Mouse (Mus musculus) cerebellum, postnatal 4 days (tissue): ENCODE results near the gene Ptpn13.

Experiments used
- DNase-seq, 2 experiments: peaks; one replicate each; pipeline ENCODE4 v3.0.0; 2022; ENCODE audit warnings: low spot score in 2 of 2, mixed read lengths in 1 of 2

Gene Ptpn13

GRCm38 (mm10) chr5:103422609-103423008 is 2.4 kb upstream of the Ptpn13 start:
- no peak for DNase-seq

DNA sequence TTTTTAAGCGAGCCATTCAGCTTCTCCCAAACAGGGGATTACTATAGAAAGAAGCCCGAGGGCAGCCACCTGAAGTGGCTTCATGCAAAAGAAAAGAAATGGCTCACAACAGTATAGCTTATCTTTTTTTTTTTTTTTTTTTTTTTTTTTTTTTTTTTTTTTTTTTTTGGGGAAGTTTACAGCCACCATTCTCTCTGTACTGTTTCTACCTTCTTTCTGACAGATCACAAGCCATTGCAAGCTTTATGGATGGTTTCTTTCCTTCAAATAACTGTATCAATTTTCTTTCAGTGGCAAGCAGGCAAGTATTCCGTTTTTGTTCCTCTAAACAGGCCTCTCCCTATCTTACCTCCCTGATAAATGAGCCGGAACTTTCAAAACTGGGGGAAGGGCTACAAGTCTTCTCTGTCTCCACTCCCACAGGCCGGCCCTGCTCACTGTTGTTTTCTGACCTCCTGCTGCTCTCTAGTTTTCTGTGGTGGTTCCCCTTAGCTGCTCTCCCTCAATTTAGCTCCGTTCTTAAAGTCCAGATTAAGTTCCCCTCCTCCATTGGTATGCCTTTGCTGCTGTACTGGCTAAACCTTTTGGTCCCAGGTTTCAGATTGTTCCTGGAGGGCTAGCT is 1.6 kb upstream of the Ptpn13 start:
- DNase-seq, result no peak

DNA sequence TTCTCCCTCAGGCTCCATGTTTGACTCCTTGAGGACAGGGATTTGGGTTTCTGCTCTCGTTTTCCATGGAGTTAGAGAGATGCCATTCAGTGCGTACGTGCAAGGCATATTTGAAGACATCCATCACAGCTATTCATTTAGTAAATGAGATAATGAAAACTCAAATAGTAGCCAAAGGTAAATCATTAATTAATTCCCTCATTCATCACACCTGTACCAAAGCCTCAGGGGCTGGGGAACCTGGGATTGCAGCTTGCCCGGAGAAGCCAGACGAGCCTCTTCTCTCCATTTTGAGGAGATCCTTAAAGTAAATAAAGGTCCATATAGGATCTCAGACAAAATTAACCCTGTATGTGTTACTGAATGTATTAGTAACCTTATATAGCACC is 1.1 kb upstream of the Ptpn13 start:
- no peak for DNase-seq

DNA sequence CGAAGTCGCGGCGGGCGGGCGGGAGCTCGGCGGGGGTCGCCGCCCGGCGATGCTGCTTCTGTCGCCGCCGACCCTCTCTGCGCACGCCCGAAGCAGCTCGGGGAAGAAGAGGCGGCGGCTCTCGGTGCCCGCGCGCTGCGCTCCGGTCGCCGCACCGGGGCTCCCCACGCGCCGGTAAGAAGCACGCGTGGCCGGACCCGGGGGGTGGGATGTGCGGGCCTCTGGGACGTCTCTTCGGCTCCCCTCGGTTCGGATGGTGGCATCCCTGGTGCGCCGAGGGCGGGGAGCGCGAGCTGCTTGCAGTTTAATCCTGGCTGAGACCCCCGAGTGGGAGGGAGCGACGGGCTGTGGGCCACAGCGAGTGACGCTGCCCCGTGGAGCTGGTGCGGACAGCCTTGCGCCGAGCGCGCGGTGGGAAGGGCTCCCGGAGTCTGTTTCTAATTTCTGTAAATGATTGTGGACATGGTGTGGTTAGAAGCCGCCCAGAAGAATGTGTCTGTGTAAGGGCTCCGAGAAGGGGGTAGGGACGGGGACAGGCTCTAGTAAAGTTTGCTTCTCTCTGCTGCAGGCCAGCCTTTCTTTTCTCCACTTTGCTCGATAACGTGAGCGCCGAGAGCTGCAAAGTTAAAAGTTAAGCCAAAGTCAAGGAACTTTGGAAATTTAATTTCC is 505 bp downstream of the Ptpn13 start:
- peak in 1 of 2 experiments; percentile 34 for DNase-seq

DNA sequence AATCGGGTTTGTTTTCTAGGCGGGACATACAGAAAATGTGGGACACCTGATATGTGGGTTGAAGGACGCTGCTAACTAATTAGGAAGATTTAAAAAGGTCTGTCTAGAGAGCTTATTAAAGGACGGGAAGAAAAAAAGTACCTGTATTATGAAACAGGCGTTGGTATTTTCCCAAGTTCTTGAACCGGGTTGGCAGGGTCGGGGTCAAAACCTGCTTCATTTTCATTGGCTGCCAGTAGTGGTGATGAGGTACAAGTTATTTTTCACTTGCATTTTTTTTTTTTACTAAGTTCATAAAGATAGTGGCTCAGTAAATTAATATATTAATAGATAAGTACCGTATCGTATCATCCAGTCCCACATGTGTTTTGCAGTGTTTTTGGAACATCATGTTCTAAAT is 1.3 kb downstream of the Ptpn13 start:
- no peak for DNase-seq

DNA sequence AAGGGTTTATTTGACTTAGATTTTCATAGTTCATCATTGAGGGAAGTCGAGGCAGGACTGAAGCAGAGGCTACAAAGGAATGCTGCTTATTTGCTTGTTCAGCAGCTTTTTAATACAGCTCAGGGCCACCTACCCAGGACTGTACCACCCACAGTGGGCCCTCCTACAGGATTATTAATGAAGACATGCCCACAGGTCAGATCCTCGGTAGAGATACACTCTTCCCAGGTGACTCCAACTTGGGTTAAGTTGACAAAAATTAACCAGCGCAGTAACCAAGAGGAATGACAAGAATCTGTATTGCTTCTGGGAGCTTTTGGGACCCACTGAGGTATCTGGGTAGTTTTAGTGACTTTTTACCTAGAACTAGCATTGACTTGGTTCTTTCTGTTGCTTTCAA is 6.0 kb downstream of the Ptpn13 start:
- no peak for DNase-seq

DNA sequence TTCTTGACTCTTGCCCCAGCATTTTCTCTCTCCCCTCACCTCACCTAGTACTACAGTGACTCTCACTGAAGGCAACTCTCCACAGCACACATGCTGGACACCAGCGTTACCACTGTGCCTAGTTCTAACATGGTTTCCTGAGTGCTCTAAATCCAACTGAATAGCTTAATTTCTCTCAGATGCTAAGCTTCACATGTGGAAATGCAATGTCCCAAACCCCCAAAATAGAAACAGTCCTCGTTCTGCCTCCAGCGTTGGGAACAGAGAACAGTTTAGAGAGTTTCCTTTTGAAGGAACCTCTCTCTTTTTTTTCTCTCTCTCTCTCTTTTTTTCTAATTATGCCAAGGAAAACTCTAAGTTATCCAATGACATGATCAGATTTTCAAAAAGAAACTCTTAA is 6.5 kb downstream of the Ptpn13 start:
- no peak for DNase-seq

GRCm38 (mm10) chr5:103436039-103436944 is 11.3 kb downstream of the Ptpn13 start:
- DNase-seq, result no peak

DNA sequence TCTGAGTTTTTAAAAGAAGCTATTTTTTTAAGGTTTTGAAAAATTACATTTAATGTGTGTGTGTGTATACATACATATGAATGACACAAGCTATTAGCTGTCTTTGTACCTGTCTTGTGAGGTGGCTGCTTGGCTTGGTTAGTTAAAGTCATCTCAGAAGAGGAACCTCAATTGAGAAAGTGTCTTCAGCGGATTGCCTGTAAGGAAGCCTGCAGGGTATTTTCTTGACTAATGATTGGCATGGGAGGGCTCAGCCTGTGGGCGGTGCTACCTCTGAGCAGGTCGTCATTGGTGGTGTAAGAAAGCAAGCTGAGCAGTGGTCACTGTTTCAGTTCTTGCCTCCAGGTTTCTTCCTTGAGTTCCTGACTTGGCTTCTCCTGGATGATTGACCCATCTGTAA is 12.7 kb downstream of the Ptpn13 start:
- DNase-seq, result no peak

GRCm38 (mm10) chr5:103439171-103439570 is 14.2 kb downstream of the Ptpn13 start:
- DNase-seq, result no peak

DNA sequence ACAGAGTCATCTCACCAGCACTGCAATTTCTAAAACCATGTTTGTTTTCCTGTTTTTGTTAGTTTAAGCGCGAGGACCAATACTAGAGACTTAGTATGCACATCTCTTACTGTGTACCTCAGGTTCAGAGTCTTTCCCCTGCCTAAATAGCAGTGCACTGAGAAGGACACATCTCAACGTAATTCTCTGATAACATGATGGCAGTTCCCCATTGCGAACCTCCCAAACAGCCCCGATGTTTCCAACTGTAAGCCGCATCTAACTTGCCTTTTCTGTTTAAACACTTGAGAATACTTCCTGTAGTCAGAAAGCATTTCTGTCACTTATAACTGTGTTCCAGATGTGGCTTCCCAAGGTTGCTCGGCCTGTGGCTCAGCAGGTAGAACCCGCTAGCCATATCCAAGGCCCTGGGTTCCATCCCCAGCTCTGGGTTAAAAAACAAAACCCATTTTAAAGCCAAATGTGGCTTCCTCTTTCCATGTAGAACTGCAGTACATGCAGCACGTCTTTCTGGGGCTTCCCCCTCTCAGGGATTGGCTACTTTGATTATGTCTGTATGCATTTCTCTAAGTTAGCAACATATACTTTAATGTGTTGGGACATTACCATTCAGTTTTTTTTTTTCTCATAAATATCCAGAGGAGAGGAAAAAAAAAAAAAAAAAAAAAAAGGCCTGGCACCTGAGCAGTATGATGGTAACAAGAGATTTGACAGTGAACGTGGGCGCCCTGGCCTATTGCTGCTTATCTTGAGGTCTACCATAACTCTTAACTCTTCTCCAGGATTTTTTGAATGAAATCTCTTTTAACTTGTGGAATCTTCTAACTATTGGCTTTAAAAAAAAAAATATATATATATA is 15.7 kb downstream of the Ptpn13 start:
- DNase-seq, result no peak

DNA sequence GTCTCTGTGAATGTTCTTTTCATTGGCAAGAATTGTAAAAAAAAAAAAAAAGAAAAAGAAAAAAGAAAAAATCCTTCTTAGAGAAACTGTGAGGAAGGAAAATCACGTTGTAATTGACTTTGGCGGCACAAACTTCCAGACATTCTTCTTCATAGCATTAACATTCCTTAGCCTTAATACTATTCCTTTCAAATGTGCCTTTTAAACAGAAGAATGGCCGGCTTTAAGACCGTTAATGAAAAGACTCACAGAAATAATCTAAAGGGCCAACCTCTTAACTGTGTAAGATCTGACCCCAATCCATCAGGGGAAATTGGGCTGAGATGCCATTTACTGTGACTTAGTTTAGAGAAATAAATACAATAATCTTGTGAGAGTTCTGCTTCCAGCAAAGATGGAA is 16.7 kb downstream of the Ptpn13 start:
- DNase-seq, result no peak

GRCm38 (mm10) chr5:103442269-103442688 is 17.3 kb downstream of the Ptpn13 start:
- no peak for DNase-seq

DNA sequence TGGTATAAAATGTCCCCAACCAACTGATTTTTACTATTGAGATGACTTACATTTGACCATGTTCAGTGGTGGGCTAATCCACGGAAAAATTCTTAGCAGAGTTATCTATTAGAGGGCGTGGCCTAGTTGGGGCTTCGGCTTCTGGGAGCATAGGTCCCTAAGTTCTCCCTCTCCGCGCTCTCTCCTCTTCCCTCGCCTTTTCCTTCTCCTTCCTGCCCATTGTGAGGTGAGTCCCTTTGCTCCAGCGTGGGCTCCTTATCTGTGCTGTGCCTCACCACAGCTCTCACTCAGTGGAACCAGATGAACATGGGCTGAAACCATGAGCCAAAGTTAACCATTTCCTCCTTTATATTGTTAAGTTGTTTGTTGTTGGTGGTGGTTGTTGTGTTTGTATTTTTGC is 17.9 kb downstream of the Ptpn13 start:
- DNase-seq, result no peak

GRCm38 (mm10) chr5:103445383-103445782 is 20.4 kb downstream of the Ptpn13 start:
- no peak for DNase-seq

- no peak for DNase-seq
Observed at GRCm38 (mm10) chr5:103447806-103448416, 22.9 kb downstream of the Ptpn13 start.

DNA sequence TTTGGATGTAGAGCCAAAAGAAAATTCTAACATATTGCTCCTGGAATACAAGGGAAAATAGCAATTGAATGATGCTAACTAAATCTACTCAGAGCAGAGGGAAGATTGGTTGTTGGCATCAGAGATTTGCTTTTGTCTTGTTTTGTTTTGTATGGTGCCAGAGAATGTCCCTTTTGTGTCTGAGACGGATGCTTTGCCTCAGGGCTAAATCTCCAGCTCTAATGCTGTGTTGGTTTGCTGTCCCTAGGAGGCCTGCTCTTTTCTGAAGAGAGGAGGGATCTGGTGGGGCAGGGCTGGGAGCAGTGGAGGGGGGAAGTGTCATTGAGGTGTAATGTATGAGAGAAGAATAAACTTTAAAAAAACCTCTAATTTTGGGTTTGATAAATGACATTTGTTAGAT is 23.5 kb downstream of the Ptpn13 start:
- no peak for DNase-seq

- no peak for DNase-seq
Observed at GRCm38 (mm10) chr5:103450663-103451062, 25.7 kb downstream of the Ptpn13 start.

DNA sequence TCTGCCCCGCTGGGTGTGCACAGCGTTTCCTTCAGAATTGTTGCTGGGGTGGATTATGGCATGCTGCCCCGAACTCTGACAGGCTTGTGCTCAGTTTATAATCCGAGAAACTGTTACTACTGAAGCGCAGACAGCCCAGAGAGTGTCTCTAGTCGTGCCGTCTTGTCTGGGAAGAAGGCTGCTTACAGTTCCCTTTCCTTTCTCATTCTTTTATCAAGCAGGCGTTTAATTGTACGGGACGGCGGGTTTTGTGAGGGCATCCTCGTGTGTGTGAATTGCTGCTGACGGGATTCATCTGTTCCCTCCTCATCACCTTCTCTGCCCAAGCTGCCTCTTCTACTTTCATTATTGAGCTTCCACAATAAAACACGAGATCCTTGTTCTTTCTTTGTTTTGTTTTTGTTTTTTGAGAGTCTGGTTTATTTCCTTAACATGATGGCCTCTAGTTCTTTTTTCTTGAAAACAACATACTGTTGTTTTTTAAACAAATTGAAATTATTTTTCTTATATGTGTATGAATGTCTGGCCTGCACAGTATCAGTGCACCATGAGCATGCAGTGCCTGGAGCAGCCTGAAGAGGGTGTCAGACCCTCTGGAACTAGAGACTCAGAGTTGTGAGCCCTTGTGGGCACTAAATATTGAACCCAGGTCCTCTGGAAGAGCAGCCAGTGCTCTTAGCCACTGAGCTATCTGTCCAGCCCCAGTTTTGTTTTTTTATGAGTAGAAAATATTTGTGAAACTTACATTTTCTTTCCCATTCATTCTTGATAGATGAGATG is 28.6 kb downstream of the Ptpn13 start:
- no peak for DNase-seq

GRCm38 (mm10) chr5:103456794-103457193 is 31.8 kb downstream of the Ptpn13 start:
- no peak for DNase-seq

DNA sequence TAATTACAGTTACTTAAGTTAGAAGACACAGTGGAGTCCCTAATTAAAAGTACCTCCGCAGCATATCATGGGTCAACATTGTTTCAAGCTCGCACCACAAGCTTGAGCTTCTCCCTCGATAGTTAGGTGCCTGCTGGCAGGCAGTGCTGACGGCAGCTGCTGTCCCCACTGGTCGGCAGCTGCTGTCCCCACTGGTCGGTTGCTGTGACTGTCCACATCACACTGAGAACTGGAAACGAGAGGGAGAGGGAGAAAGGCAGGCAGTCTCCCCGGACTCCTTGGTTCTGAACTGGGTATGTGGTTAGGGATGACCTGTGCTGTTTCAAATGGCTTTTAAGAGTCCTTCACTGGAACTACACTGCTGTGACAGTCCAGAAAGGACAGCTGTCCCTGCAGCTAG is 33.4 kb downstream of the Ptpn13 start:
- DNase-seq, result no peak
